Mouse (Mus musculus): ENCODE measurements around the gene Clic5.
A peak's percentile ranks its signal among the peaks of the same experiment; 100 is the strongest.

Clic5 gene

GRCm38 (mm10) chr17:44199158-44199557 lies 10.8 kb downstream of the Clic5 start:
- DNase-seq (ENCODE audit: low spot score): no peak

GRCm38 (mm10) chr17:44202952-44203351 lies 14.6 kb downstream of the Clic5 start:
- DNase-seq (ENCODE audit: low spot score): no peak

GRCm38 (mm10) chr17:44204787-44205186 lies 16.4 kb downstream of the Clic5 start:
- DNase-seq (ENCODE audit: low spot score): no peak

- no peak for DNase-seq (ENCODE audit: low spot score)
Observed at GRCm38 (mm10) chr17:44205562-44205961, 17.2 kb downstream of the Clic5 start.

- DNase-seq (ENCODE audit: low spot score): no peak
Observed at GRCm38 (mm10) chr17:44208900-44209299, 20.5 kb downstream of the Clic5 start.

- no peak for DNase-seq (ENCODE audit: low spot score)
Observed at GRCm38 (mm10) chr17:44212960-44213619, 24.7 kb downstream of the Clic5 start.

- DNase-seq (ENCODE audit: low spot score): no peak
Observed at GRCm38 (mm10) chr17:44215196-44215799, 26.9 kb downstream of the Clic5 start.

GRCm38 (mm10) chr17:44217185-44217584 lies 28.8 kb downstream of the Clic5 start:
- DNase-seq (ENCODE audit: low spot score): no peak

GRCm38 (mm10) chr17:44219943-44220342 lies 31.6 kb downstream of the Clic5 start:
- DNase-seq (ENCODE audit: low spot score): no peak

- DNase-seq (ENCODE audit: low spot score): no peak
Observed at GRCm38 (mm10) chr17:44228428-44228827, 40.0 kb downstream of the Clic5 start.

GRCm38 (mm10) chr17:44230083-44230482 lies 41.7 kb downstream of the Clic5 start:
- DNase-seq (ENCODE audit: low spot score): no peak

- peak; percentile 70 for DNase-seq (ENCODE audit: low spot score)
Observed at GRCm38 (mm10) chr17:44239030-44239721, 50.8 kb downstream of the Clic5 start.

- no peak for DNase-seq (ENCODE audit: low spot score)
Observed at GRCm38 (mm10) chr17:44240742-44241141, 52.4 kb downstream of the Clic5 start.

- DNase-seq (ENCODE audit: low spot score): no peak
Observed at GRCm38 (mm10) chr17:44244096-44244495, 55.7 kb downstream of the Clic5 start.

- peak; percentile 46 for DNase-seq (ENCODE audit: low spot score)
Observed at GRCm38 (mm10) chr17:44244625-44245024, 56.2 kb downstream of the Clic5 start.

GRCm38 (mm10) chr17:44246153-44246700 lies 57.8 kb downstream of the Clic5 start:
- no peak for DNase-seq (ENCODE audit: low spot score)

GRCm38 (mm10) chr17:44249544-44249943 lies 61.2 kb downstream of the Clic5 start:
- DNase-seq (ENCODE audit: low spot score): no peak

- DNase-seq (ENCODE audit: low spot score): no peak
Observed at GRCm38 (mm10) chr17:44252653-44253052, 64.3 kb downstream of the Clic5 start.

GRCm38 (mm10) chr17:44254698-44255097 lies 66.3 kb downstream of the Clic5 start:
- no peak for DNase-seq (ENCODE audit: low spot score)

GRCm38 (mm10) chr17:44256583-44256982 lies 68.2 kb downstream of the Clic5 start:
- DNase-seq (ENCODE audit: low spot score): peak; percentile 90

GRCm38 (mm10) chr17:44259245-44259644 lies 70.9 kb downstream of the Clic5 start:
- peak; percentile 36 for DNase-seq (ENCODE audit: low spot score)

GRCm38 (mm10) chr17:44261594-44262202 lies 73.3 kb downstream of the Clic5 start:
- DNase-seq (ENCODE audit: low spot score): peak; percentile 84
